Mouse (Mus musculus) brown adipose tissue, adult 24 weeks (tissue): ENCODE data around the gene Neu1. TPM values are rescaled to one million over a fixed set of nuclear protein-coding genes. Genes with fewer than 3 reads are reported as not detected.
"Not testable (repeated sequence)": the region's sequence is repeated elsewhere in the genome, so short reads cannot be mapped to it uniquely, and the experiment has no call there.

Experiments
- H3K27ac ChIP-seq: fragments of 200-500 bp; replicated peaks from 2 replicates; pipeline ENCODE4 v1.5.1; 2012; ENCODE audit warnings: low read depth, mild to moderate bottlenecking, low read length
- H3K4me1 ChIP-seq: fragments of 200-500 bp; 2 replicates; pipeline ENCODE4 v1.6.1; 2012; ENCODE audit warnings: low read length, mixed read lengths; ENCODE audit not compliant: control insufficient read depth, insufficient read depth, insufficient read length
- H3K4me3 ChIP-seq: fragments of 200-500 bp; 2 replicates; pipeline ENCODE4 v1.5.1; 2012; ENCODE audit warnings: low read depth, mild to moderate bottlenecking, low read length, moderate library complexity; ENCODE audit not compliant: insufficient read depth
- polyA plus RNA-seq: library from polyadenylated mRNA; stranded (reverse); fragments of >200 nt; gene quantifications from 2 replicates; pipeline ENCODE4 v1.2.4, GENCODE M21; 2012; ENCODE audit not compliant: missing spikeins, insufficient read depth, insufficient read length

Neu1 gene
- polyA plus RNA-seq, 1 experiment: 10.2 TPM

DNA sequence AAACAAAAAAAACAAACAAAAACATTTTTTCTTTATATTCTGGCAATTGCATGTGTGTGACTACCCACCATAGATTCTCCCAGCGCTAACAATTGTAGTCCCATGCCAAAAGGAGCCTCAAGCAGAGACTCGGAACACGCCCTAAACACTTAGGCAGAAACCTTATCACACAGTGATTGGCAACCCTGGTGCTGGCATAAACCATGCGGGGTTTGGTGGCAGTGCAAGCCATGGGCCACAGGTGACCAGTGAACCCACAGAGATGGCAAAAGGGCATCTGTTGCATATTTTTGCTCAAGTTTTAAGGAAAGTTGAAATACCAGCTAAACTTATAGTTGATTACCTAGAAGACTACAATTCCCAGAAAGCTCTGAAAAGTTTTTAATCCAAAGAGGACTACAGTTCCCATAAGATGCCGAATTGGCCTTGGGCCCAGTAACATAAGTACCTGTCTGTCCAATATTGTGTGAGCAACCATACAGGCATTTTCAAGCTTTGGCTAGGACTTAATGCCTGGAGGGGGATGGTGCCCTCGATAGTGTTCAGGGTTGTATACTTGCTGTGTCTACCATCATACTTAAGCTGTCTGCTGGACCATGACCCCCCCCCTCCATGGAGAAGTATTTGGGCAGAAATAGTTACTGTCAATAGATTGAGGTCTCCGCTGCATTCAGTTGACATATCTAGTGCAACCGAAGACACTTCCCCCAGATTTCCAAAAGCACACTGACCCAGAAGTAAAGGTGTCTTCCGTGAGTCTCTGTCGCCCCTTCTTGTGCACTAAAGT, 33.5 kb upstream of the Neu1 start:
- peak overlapping the region; percentile 83 for H3K4me3 ChIP-seq
- peaks cover 3% of the 10 kb centered on the region; the same call in 1 of the 2 replicates for H3K4me1 ChIP-seq
- H3K27ac ChIP-seq: peak overlapping the region; percentile 96

- peak within 1 kb of the TSS; percentile 97 for H3K4me3 ChIP-seq
- peak within 1 kb of the TSS; percentile 96 for H3K27ac ChIP-seq
- peaks cover 3% of the 10 kb centered on the region; the same call in 1 of the 2 replicates for H3K4me1 ChIP-seq
Measured at GRCm38 (mm10) chr17:34898160-34898586, 32.9 kb upstream of the Neu1 start, which contains the start of the genes C2 and Ehmt2. TSS of gene C2 (minus strand) at chr17:34898265. TSS of gene Ehmt2 (plus strand) at chr17:34898469.

DNA sequence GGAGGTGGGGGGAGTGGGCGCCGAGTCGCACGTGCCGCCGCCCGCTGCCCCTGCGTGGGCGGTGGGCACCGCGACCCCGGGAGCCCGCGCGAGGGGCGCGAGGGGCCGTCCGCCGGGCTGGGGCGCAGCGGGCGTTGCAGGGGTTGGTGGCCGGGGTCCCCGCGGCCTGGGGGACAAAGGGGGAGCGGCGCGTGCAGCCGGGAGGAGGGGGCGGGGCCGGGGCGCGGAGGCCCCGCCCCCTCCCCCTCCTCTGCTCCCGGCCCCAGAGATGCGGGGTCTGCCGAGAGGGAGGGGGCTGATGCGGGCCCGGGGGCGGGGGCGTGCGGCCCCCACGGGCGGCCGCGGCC, 32.4 kb upstream of the Neu1 start:
- peak overlapping the region; percentile 97 for H3K4me3 ChIP-seq
- no peak overlapping the region for H3K27ac ChIP-seq
- peaks cover 3% of the 10 kb centered on the region; the same call in 1 of the 2 replicates for H3K4me1 ChIP-seq

DNA sequence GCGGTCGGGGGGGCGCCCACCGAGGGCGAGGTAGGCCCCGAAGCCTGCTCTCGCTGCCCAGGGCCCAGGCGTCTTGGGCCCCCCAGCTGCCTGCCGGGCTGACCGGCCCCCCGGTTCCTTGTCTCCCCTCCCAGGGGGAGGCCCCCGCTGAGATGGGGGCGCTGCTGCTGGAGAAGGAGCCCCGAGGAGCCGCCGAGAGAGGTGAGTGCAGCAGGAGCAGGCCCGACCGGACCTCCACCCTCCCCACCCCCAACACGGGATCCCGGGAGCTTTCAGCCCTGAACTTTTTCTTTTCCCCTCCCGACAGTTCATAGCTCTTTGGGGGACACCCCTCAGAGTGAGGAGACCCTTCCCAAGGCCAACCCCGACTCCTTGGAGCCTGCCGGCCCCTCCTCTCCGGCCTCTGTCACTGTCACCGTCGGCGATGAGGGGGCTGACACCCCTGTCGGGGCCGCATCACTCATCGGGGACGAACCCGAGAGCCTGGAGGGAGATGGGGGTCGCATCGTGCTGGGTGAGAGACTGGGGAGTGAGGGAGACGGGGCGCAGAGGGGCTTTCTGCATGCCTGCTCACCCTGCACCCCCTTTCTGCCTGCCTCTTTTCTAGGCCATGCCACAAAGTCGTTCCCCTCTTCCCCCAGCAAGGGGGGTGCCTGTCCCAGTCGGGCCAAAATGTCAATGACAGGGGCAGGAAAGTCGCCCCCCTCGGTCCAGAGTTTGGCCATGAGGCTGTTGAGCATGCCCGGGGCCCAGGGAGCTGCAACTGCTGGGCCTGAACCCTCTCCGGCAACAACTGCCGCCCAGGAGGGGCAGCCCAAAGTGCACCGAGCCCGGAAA, 31.8 kb upstream of the Neu1 start:
- Histone ChIP-seq H3K4me3 (peak overlapping the region; percentile 97), H3K27ac (peak overlapping the region; percentile 68), H3K4me1 (peaks cover 3% of the 10 kb centered on the region; the same call in 1 of the 2 replicates)

- Histone ChIP-seq H3K4me3 (peak overlapping the region; percentile 97), H3K4me1 (peaks cover 3% of the 10 kb centered on the region; the same call in 1 of the 2 replicates), H3K27ac (peak overlapping the region; percentile 68)
Measured at GRCm38 (mm10) chr17:34899890-34900243, 31.2 kb upstream of the Neu1 start.

GRCm38 (mm10) chr17:34900826-34901225, 30.2 kb upstream of the Neu1 start:
- not testable (repeated sequence) for H3K27ac ChIP-seq, H3K4me1 ChIP-seq, H3K4me3 ChIP-seq

- H3K27ac ChIP-seq, H3K4me1 ChIP-seq, H3K4me3 ChIP-seq: not testable (repeated sequence)
Measured at GRCm38 (mm10) chr17:34901948-34902347, 29.1 kb upstream of the Neu1 start.

DNA sequence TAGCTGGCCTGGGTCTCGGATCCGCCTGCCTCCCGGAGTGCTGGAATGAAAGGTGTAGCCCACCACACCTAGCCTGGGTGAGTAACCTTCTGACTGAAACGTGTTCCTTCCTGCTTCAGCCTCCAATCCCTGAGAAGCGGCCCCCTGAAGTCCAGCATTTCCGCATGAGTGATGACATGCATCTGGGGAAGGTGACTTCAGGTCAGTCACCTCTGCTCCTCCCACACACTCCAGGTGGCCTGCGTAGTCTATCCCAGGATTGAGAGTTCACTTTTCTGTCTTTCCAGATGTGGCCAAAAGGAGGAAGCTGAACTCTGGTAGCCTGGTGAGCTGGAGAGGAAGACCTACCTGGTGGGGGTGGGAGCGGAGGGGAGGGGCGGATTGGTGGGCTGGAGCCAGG, 28.2 kb upstream of the Neu1 start:
- Histone ChIP-seq H3K4me1 (no peaks in the 10 kb centered on the region), H3K27ac (no peak overlapping the region), H3K4me3 (no peak overlapping the region)

DNA sequence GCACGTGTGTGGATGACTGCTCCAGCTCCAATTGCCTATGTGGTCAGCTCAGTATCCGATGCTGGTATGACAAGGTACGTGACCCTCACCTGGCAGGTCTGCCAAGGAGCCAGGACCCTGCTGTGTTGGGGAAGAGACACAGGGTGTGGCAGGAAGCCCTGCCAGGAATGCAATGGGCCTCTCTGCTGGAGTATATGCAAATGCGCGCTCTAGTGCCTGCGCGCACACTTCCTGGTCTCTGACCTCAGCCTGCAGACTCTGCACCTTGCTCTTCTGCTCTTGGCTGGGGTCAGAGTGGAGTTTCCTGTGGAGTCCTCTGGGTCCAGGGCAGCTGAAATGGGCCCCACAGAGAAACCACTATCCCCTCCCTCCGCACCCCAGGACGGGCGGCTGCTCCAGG, 20.1 kb upstream of the Neu1 start:
- H3K4me3 ChIP-seq: no peak overlapping the region
- no peak overlapping the region for H3K27ac ChIP-seq
- no peaks in the 10 kb centered on the region for H3K4me1 ChIP-seq

DNA sequence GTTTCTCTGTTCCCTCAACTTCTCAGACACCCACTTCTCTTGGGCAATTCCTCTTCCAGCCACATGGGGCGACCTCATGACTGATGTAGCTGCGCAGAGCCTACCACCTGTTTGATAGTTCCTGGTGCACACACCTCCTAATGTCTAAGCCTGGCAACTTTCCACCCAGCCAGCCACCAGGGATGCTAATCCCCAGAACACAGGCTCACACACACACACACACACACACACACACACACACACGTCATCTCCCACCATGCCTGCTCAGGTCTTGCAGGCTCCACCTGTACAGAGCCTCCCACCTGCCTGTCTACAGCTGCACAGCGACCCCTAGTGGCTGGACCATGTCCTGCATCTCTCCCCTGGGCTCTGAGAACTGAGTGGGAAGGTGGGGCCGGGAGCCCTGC, 19.1 kb upstream of the Neu1 start:
- Histone ChIP-seq H3K4me1 (no peaks in the 10 kb centered on the region), H3K27ac (no peak overlapping the region), H3K4me3 (no peak overlapping the region)

- H3K4me3 ChIP-seq: no peak within 1 kb of the TSS
- no peak within 1 kb of the TSS for H3K27ac ChIP-seq
- H3K4me1 ChIP-seq: no peaks in the 10 kb centered on the region
Measured at GRCm38 (mm10) chr17:34913930-34914665, 17.0 kb upstream of the Neu1 start, which contains the start of gene Slc44a4. TSS of gene Slc44a4 (plus strand) at chr17:34914466.

GRCm38 (mm10) chr17:34915410-34915831, 15.6 kb upstream of the Neu1 start:
- Histone ChIP-seq H3K27ac (no peak overlapping the region), H3K4me3 (no peak overlapping the region), H3K4me1 (no peaks in the 10 kb centered on the region)

- no peak overlapping the region for H3K27ac ChIP-seq
- no peak overlapping the region for H3K4me3 ChIP-seq
- H3K4me1 ChIP-seq: no peaks in the 10 kb centered on the region
Measured at GRCm38 (mm10) chr17:34916316-34916715, 14.7 kb upstream of the Neu1 start.

DNA sequence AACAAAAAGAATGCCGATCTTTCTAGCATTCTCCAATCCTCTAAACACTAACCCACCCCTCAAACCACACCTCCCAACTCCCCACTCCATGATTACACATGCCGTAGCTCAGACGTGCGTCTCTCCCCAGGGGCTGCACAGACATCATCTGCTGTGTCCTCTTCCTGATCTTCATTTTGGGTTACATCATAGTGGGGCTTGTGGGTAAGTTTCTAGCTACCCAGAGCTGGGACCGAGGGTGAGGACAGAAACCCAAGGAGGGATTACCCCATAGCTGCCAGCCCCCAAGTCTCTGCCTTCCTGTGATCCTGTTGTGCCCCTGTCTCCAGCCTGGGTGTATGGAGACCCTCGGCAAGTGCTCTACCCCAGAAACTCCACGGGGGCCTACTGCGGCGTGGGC, 13.9 kb upstream of the Neu1 start:
- Histone ChIP-seq H3K27ac (no peak overlapping the region), H3K4me3 (no peak overlapping the region), H3K4me1 (no peaks in the 10 kb centered on the region)

DNA sequence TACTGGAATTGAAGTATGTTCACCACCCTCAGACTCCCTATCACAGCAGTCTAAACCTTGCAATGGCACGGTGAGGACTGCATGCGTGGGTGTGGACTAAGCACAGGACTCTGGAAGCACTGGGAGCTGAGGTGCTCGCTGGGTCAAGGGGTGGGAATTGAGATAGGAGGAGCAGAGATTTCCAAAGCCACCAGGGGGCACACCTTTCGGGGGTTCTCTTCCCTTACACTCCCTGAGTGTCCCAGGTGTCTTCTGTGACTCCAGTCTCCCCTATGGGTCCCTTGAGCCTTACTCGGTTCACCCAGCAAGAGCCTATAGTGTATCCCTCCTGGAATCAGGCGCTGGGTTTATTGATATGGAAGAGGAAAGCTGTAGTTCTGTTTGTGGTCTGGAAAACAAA, 8.1 kb upstream of the Neu1 start:
- Histone ChIP-seq H3K4me3 (no peak overlapping the region), H3K4me1 (no peaks in the 10 kb centered on the region), H3K27ac (no peak overlapping the region)
